Mouse (Mus musculus) ovary, postnatal 36 days (tissue): Measurements from ENCODE around the gene Ybey.

Source experiments
- DNase-seq: peaks from one replicate; pipeline ENCODE4 v3.0.0; 2022; ENCODE audit warnings: low spot score, mixed read lengths

The Ybey gene

DNA sequence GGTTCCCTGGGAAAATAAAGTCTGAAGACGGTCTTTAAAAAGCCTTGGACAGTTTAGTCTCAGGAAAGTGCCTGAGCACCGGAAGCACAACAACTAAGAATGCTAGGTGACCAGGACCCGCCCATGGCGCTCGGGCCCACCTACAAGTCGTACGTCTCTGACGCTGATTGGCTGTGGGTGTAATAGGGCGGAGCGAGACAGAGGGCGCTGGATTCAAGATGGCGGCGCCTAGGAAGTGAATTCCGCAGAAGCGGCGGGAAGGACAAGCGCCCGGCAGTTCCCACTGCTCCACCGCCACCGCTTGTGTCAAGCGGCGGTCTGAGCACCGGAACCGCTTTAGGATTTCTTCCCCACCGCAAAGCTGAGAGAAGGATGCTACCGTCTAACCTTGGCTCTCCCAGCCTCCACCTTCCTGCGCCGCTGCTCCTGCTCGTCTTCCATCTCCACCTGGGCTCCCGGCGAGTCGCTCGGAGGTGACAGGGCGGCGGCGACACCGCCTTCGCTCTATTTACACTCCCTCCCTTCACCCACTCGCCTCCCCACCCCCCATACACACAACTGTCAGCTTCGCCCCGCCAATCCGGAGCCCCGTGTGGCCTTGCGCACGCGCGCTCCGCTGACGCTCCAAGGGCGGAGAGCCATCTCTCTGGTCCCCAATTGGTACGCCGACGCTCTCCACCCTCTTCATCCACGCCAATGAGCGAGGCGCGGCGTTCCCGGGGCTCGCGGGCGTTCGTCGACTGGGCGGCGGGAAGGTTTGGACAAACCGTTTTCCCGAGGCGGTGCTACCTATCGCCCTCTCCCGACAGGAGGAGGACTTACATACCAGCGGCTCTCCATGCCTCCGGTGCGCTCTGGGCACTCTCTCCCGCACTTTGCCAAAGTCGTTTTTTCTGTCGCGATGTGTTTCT, 26.5 kb downstream of the Ybey start, which contains the start of gene Pcnt:
Gene Pcnt, minus strand, starts transcription at position 609 of the 911 bp plus-strand sequence.
- DNase-seq: peak; percentile 97

GRCm38 (mm10) chr10:76440281-76440680, 28.6 kb downstream of the Ybey start, which contains the start of gene AC141477.1:
Gene AC141477.1, minus strand, starts transcription at chr10:76440444.
- no peak for DNase-seq

DNA sequence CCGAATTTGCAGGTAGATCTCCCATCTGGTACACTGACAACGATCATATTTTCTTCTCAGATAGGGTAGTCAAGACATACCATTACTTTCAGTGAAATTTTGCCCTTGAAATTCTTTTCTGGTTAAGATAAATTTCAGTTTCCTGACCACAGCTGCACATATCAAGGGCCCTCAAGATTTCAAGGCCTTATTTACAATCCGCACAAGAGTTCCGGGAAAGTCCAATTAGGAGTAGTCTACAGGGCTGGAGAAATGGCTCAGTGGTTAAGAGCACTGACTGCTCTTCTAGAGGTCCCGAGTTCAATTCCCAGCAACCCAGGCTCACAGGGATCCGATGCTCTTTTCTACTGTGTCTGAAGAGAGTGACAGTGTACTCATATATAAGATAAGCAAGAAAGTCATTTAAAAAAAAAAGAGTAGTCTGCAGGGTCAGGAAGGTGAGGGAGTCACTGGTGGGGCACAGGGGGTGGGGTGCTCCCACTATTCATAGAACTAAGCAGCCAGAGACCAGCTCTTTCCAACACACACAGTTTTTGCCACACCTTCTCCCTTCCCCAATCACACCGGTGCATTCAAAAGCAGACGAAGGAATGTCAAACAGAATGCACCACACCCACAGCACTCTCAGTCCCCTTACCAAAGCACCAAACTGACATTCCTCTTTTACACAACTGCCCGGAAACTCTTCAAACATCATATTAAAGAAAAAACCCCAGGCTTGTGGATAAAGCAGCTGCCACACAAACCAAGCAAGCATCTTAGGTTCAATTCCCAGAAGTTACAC, 29.6 kb downstream of the Ybey start:
- no peak for DNase-seq

DNA sequence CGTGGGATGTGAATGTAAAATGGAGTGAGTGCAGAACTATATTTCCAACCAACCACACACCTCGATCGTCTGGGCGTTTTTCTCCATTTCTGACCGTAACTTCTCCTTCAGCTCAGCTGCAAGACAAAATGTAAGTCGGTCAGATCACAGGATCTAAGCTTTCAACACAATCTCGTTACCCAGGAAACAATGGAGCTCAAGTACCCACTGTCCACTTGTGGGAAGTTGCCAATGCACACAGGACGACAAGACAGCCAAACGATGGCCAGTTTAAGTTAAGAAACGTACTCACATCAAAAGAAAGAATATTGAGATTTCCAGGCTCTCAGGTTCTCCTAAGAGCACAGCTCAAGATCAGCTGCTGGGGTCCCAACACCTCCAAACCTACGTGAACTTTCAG, 35.0 kb downstream of the Ybey start:
- DNase-seq: no peak

DNA sequence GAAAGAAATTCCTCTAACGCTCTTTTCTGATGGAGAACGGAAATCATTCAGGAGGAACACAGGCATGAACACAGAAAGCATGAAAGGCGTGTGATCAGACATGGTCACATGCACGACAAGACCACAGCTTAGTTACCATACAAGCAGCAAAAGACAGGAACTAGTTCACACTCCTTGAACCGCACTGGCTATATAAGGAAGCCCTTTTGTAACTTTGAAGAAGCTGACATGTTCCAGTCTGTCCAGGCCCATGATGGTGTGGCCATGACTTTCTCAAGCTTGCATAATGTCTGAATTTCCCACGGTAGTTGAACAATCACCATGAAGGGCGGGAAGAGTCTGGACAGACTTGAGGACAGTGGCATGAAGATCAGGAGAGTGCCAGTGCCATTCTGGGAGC, 43.2 kb downstream of the Ybey start:
- DNase-seq: no peak

DNA sequence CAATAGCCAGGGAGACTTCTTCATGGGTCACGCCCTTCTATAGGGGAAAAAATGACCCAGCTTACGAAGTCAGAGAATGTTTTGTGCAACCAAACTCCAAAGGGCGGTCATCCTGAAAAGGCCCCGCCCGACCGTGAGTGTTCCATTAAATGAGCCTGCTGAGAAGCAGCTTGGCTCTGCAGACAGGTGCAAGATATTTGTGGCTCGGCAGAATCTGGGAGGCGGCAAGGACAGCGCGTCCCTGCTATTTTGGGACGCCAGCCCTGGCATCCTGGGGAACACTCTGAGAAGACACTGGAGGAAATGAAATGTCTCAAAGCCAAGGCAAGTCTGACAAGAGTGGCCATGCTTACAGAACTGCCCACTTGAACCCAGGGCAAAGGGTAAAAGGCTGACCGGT, 52.1 kb downstream of the Ybey start:
- no peak for DNase-seq
